Mouse (Mus musculus): ENCODE measurements at regions not wholly inside any gene's neighbourhood (a gene's known extent, or its start where the extent isn't known, plus 50 kb on each side); places are given as distances from the start of the nearest gene placed in this dataset.
A peak's percentile ranks its signal among the peaks of the same experiment; 100 is the strongest.

GRCm38 (mm10) chr14:109583084-109583483 lies 669.1 kb upstream of the Slitrk1 start:
- no peak for DNase-seq

- no peak for DNase-seq
Observed at GRCm38 (mm10) chr14:109579672-109580071, 665.7 kb upstream of the Slitrk1 start.

DNA sequence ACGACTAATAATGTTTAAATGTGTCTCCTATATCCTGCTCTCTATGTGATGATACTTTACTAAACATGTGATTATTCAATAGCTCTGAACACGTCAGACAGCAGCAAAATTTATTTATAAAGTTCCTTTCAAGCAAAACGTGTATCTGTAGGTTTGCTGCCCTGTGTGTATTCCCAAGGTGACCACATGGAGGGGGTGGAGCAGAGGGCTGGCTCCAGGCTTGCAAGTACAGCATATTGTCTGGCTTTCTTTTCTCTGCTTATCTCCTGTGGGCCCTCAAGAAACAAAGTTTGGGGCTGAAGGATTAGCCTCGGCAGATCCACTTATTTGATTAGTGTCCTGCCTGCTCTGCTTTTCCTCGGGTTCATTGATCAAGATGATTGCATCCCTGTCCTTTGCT lies 636.6 kb upstream of the Slitrk1 start:
- DNase-seq = peak; percentile 3

- DNase-seq = no peak
Observed at GRCm38 (mm10) chr14:109514920-109515319, 601.0 kb upstream of the Slitrk1 start.

Data from embryo, embryonic 11 days (tissue).